Mouse (Mus musculus): ENCODE data around the gene Vipr2. TPM values are rescaled to one million over a fixed set of nuclear protein-coding genes. Genes with fewer than 3 reads are reported as not detected.

Gene Vipr2
- polyA plus RNA-seq, 1 experiment from 2014 or later = 17.1 TPM

DNA sequence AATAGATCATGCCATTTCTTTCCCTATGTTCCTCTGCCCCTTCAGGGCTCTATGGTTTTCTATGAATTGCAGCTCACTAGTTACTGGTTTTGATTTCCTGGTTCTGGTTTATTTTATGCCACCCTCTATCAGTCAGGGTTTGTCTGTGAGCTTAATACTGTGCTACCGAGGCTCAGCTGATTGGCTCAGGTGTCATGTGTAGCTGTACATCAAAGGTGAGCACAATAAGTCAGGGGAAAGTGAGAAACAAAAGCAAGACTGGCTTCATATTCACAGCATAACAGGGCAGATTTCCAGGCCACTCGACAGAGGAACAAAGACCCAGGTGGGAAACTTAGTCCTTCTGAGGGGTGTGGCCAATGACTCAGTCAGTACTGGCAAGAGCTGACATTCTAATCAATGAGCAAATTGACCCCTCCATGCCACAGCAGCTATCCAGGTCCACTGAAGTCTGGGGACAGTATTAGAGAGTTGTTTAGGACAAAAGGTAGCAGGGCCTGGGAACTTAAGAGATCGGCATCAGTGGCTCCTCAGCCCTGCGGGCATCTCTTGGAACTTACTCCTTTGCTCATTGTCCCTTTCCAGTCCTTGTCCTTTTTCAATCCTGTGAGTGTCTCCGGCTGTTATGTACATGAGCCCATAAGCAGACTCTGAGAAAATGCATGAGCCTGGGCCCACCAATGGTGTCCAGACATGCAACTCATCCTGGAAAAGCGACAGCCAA is 105.8 kb downstream of the Vipr2 start:
- Histone ChIP-seq H3K9ac (replicated peaks; ENCODE audit: low read depth, low read length) (no peak overlapping the region), H3K4me1 (ENCODE audit: control insufficient read depth, insufficient read depth, low read length) (no peaks in the 10 kb centered on the region), H3K36me3 (ENCODE audit: control insufficient read depth, insufficient read depth, low read length) (no peaks in the 10 kb centered on the region), H3K4me2 (replicated peaks; ENCODE audit: low read depth, low read length) (no peak overlapping the region), H3K27me3 (ENCODE audit: control insufficient read depth, insufficient read depth, low read length) (no peaks in the 10 kb centered on the region), H3K9me3 (ENCODE audit: control insufficient read depth, low read depth, low read length) (no peaks in the 10 kb centered on the region), H3K27ac (ENCODE audit: low read length) (no peak overlapping the region), H3K4me3 (ENCODE audit: low read depth, low read length) (no peak overlapping the region)
- no peak for ATAC-seq (ENCODE audit: insufficient number of reproducible peaks, insufficient read depth, low FRiP score, low read depth)
- 77% methylated on average over 6 of the region's 6 CpGs for WGBS

DNA sequence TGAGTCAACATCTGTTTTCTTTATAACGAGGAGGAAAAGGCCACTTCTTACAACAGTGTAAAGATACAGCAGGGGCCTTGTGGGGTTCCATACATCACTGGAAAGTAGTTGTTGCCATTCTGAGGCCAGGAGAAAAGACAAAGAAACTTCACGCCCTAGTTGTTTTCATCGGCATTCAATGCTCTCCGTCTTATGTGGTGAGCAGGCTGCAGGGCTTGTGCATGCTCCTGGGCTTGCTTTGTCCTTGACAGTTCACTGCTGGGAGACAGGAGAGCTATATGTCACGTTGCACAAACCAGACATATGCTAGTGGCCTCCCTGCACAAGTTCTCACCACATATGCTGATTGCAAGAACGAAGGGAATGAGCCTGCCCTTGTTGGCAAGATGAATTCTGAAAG is 116.4 kb downstream of the Vipr2 start:
- Histone ChIP-seq H3K36me3 (ENCODE audit: control insufficient read depth, insufficient read depth, low read length) (no peaks in the 10 kb centered on the region), H3K4me3 (ENCODE audit: low read depth, low read length) (no peak overlapping the region), H3K27me3 (ENCODE audit: control insufficient read depth, insufficient read depth, low read length) (no peaks in the 10 kb centered on the region), H3K4me2 (replicated peaks; ENCODE audit: low read depth, low read length) (no peak overlapping the region), H3K4me1 (ENCODE audit: control insufficient read depth, insufficient read depth, low read length) (no peaks in the 10 kb centered on the region), H3K9ac (replicated peaks; ENCODE audit: low read depth, low read length) (no peak overlapping the region), H3K9me3 (ENCODE audit: control insufficient read depth, low read depth, low read length) (no peaks in the 10 kb centered on the region), H3K27ac (ENCODE audit: low read length) (no peak overlapping the region)
- WGBS = 60% methylated on average over 6 of the region's 6 CpGs
- no peak for ATAC-seq (ENCODE audit: insufficient number of reproducible peaks, insufficient read depth, low FRiP score, low read depth)

DNA sequence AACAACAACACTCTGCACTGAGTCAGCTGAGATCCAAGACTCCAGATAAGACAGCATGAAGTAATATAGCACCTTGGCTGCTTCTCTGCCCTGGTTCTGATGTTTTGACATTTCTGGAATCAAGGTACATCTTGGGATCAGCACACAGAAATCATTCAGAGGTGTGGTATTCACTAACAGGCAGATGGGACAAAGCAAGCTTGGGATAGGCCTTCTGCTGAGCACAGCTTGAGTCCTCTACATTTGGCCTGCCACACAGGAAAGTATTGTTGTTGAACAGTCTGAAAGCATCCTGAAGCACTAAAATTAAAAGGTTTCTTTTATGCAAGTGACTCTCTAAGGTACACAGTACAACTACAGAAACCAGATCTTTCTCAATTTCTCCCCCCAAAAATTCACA is 117.1 kb downstream of the Vipr2 start:
- no peak overlapping the region for H3K9ac ChIP-seq (replicated peaks; ENCODE audit: low read depth, low read length)
- ATAC-seq (ENCODE audit: insufficient number of reproducible peaks, insufficient read depth, low FRiP score, low read depth) = no peak
- H3K4me3 ChIP-seq (ENCODE audit: low read depth, low read length) = no peak overlapping the region
- no peak overlapping the region for H3K27ac ChIP-seq (ENCODE audit: low read length)
- no peaks in the 10 kb centered on the region for H3K4me1 ChIP-seq (ENCODE audit: control insufficient read depth, insufficient read depth, low read length)
- H3K9me3 ChIP-seq (ENCODE audit: control insufficient read depth, low read depth, low read length) = no peaks in the 10 kb centered on the region
- no peaks in the 10 kb centered on the region for H3K27me3 ChIP-seq (ENCODE audit: control insufficient read depth, insufficient read depth, low read length)
- no peaks in the 10 kb centered on the region for H3K36me3 ChIP-seq (ENCODE audit: control insufficient read depth, insufficient read depth, low read length)
- H3K4me2 ChIP-seq (replicated peaks; ENCODE audit: low read depth, low read length) = no peak overlapping the region

Small RNAs within 50 kb of the gene (microRNA-seq; reads per million reads assigned to microRNA genes)
- gene Gm44372 = not detected

Other genes with a start within 250 kb of the Vipr2 start
- 51.2 and 52.6 TPM in 2 replicates for gene Zfp386, start 30.0 kb upstream of the Vipr2 start, polyA plus RNA-seq (2014; fragmentation: Nextera tagmentation; extraction: Ambion mirVana)
- gene Wdr60, start 185.3 kb downstream of the Vipr2 start, polyA plus RNA-seq (2014; fragmentation: Nextera tagmentation; extraction: Ambion mirVana) = 21.7 and 23.9 TPM in 2 replicates
- not detected in 2 replicates for gene Gm11027, start 197.7 kb downstream of the Vipr2 start, polyA plus RNA-seq (2014; fragmentation: Nextera tagmentation; extraction: Ambion mirVana)
- gene Esyt2, start 203.5 kb downstream of the Vipr2 start, polyA plus RNA-seq (2014; fragmentation: Nextera tagmentation; extraction: Ambion mirVana) = 44.6 and 47.7 TPM in 2 replicates